Mouse (Mus musculus) CH12.LX (cell line): ENCODE measurements at regions not wholly inside any gene's neighbourhood (a gene's known extent, or its start where the extent isn't known, plus 50 kb on each side); places are given as distances from the start of the nearest gene placed in this dataset.

Experiments
- DNase-seq: peaks from one replicate; pipeline ENCODE4 v3.0.0-alpha.2; 2013; ENCODE audit errors: extremely low read depth
- H3K27ac ChIP-seq: 2 replicates; pipeline ENCODE4 v1.5.1; 2012; ENCODE audit warnings: low read depth, mild to moderate bottlenecking, control low read depth, moderate library complexity; ENCODE audit not compliant: insufficient read depth
- H3K27me3 ChIP-seq: replicated peaks from 2 replicates; pipeline ENCODE3; 2012; ENCODE audit warnings: inconsistent platforms
- H3K36me3 ChIP-seq, 2 experiments: replicated peaks in 1 of 2; 2 replicates each; pipeline versions ENCODE3 to v1.6.1; 2012; ENCODE audit warnings: inconsistent platforms in 1 of 2, low read length in 1 of 2, mild to moderate bottlenecking in 1 of 2, mixed read lengths in 1 of 2, moderate library complexity in 1 of 2; ENCODE audit not compliant: control insufficient read depth in 1 of 2, insufficient read depth in 1 of 2
- H3K4me1 ChIP-seq, 2 experiments: 2 replicates each; pipeline ENCODE4 v1.6.1; 2012; ENCODE audit warnings: inconsistent platforms in 1 of 2, moderate library complexity in 1 of 2; ENCODE audit not compliant: insufficient read depth in 2 of 2, control insufficient read depth in 1 of 2
- H3K4me2 ChIP-seq: 2 replicates; pipeline ENCODE4 v1.6.1; 2012; ENCODE audit warnings: low read depth, mild to moderate bottlenecking, control low read depth; ENCODE audit not compliant: poor library complexity, insufficient read depth, severe bottlenecking
- H3K4me3 ChIP-seq, 3 experiments: fragments of 150-350 bp in 1 of 3; sonication (generic) in 1 of 3; replicated peaks in 1 of 3; 2 replicates each; pipeline versions ENCODE3 to v1.5.1; 2011 to 2012; ENCODE audit warnings: low read depth in 2 of 3, low read length in 2 of 3, mild to moderate bottlenecking in 2 of 3, moderate library complexity in 2 of 3, control low read depth in 1 of 3, improper control_type of control experiment in 1 of 3, inconsistent platforms in 1 of 3, mixed read lengths in 1 of 3; ENCODE audit not compliant: poor library complexity in 1 of 3
- H3K79me2 ChIP-seq: replicated peaks from 2 replicates; pipeline ENCODE4 v1.6.1; 2012; ENCODE audit warnings: mild to moderate bottlenecking, moderate library complexity; ENCODE audit not compliant: control insufficient read depth, poor library complexity, insufficient read depth, severe bottlenecking; ENCODE audit errors: extremely low read depth
- H3K9ac ChIP-seq: 2 replicates; pipeline ENCODE4 v1.6.1; 2012; ENCODE audit warnings: low read depth, mild to moderate bottlenecking, control low read depth, moderate library complexity; ENCODE audit not compliant: insufficient read depth
- H3K9me3 ChIP-seq: replicated peaks from 2 replicates; pipeline ENCODE3; 2012; ENCODE audit warnings: low read length, inconsistent platforms, mixed read lengths
- CTCF ChIP-seq, 2 experiments: IDR thresholded peaks in 1 of 2; conservative IDR thresholded peaks in 1 of 2; 2 replicates each; pipeline ENCODE4 v1.5.1; 2011 to 2012; ENCODE audit warnings: low read depth in 2 of 2, low read length in 2 of 2, improper control_type of control experiment in 1 of 2, inconsistent platforms in 1 of 2, mild to moderate bottlenecking in 1 of 2, moderate library complexity in 1 of 2
- ELF1 ChIP-seq: IDR thresholded peaks from 2 replicates; pipeline ENCODE4 v1.6.1; 2014; ENCODE audit warnings: low read depth, mild to moderate bottlenecking, inconsistent platforms, low read length, improper control_type of control experiment
- ETS1 ChIP-seq: conservative IDR thresholded peaks from 2 replicates; pipeline ENCODE4 v1.6.1; 2012; ENCODE audit warnings: low read depth, mild to moderate bottlenecking, inconsistent platforms, low read length, improper control_type of control experiment, moderate library complexity
- GABPA ChIP-seq: IDR thresholded peaks from 2 replicates; pipeline ENCODE4 v1.6.1; 2012; ENCODE audit warnings: low read depth, low read length, improper control_type of control experiment, inconsistent platforms; ENCODE audit not compliant: insufficient replicate concordance
- HCFC1 ChIP-seq: IDR thresholded peaks from 2 replicates; pipeline ENCODE4 v1.6.1; 2012; ENCODE audit warnings: low read depth, mild to moderate bottlenecking, inconsistent platforms, low read length, improper control_type of control experiment
- IRF4 ChIP-seq: IDR thresholded peaks from 2 replicates; pipeline ENCODE4 v1.6.1; 2014; ENCODE audit warnings: low read depth, mild to moderate bottlenecking, inconsistent platforms, low read length, improper control_type of control experiment
- JUN ChIP-seq: IDR thresholded peaks from 2 replicates; pipeline ENCODE4 v1.6.1; 2011; ENCODE audit warnings: low read depth, mild to moderate bottlenecking, low read length, improper control_type of control experiment, moderate library complexity; ENCODE audit not compliant: insufficient read depth
- JUND ChIP-seq: conservative IDR thresholded peaks from 2 replicates; pipeline ENCODE4 v1.6.1; 2011; ENCODE audit warnings: low read depth, low read length, improper control_type of control experiment
- MAFK ChIP-seq: IDR thresholded peaks from 2 replicates; pipeline ENCODE4 v1.6.1; 2011; ENCODE audit warnings: low read length, improper control_type of control experiment; ENCODE audit not compliant: insufficient replicate concordance
- MAX ChIP-seq: IDR thresholded peaks from 2 replicates; pipeline ENCODE4 v1.6.1; 2011; ENCODE audit warnings: low read length, improper control_type of control experiment
- MAZ ChIP-seq: IDR thresholded peaks from 2 replicates; pipeline ENCODE4 v1.6.1; 2012; ENCODE audit warnings: low read depth, mild to moderate bottlenecking, inconsistent platforms, low read length, improper control_type of control experiment, moderate library complexity
- MEF2A ChIP-seq: IDR thresholded peaks from 2 replicates; pipeline ENCODE4 v1.6.1; 2014; ENCODE audit warnings: low read depth, mild to moderate bottlenecking, inconsistent platforms, low read length, improper control_type of control experiment, borderline replicate concordance
- MYC ChIP-seq: IDR thresholded peaks from 2 replicates; pipeline ENCODE4 v1.6.1; 2011; ENCODE audit warnings: low read depth, mild to moderate bottlenecking, improper control_type of control experiment, low read length
- NELFE ChIP-seq: IDR thresholded peaks from 2 replicates; pipeline ENCODE4 v1.6.1; 2011; ENCODE audit warnings: low read depth, low read length, improper control_type of control experiment
- NRF1 ChIP-seq: IDR thresholded peaks from 2 replicates; pipeline ENCODE4 v1.6.1; 2014; ENCODE audit warnings: low read depth, mild to moderate bottlenecking, inconsistent platforms, low read length, improper control_type of control experiment, moderate library complexity
- PAX5 ChIP-seq: IDR thresholded peaks from 2 replicates; pipeline ENCODE4 v1.6.1; 2012; ENCODE audit warnings: low read length, inconsistent platforms, mixed read lengths
- POLR2AphosphoS2 ChIP-seq: IDR thresholded peaks from 2 replicates; pipeline ENCODE4 v1.6.1; 2011; ENCODE audit warnings: low read depth, low read length, improper control_type of control experiment
- USF1 ChIP-seq: IDR thresholded peaks from 2 replicates; pipeline ENCODE4 v1.6.1; 2014; ENCODE audit warnings: low read depth, mild to moderate bottlenecking, inconsistent platforms, low read length, improper control_type of control experiment
- ZC3H11A ChIP-seq: IDR thresholded peaks from 2 replicates; pipeline ENCODE4 v1.6.1; 2012; ENCODE audit warnings: low read depth, mild to moderate bottlenecking, inconsistent platforms, low read length, improper control_type of control experiment
- ZKSCAN1 ChIP-seq: IDR thresholded peaks from 2 replicates; pipeline ENCODE4 v1.6.1; 2012; ENCODE audit warnings: low read depth, inconsistent platforms, low read length, improper control_type of control experiment, borderline replicate concordance
- ZNF384 ChIP-seq: IDR thresholded peaks from 2 replicates; pipeline ENCODE4 v1.6.1; 2012; ENCODE audit warnings: low read depth, low read length, improper control_type of control experiment, inconsistent platforms
- dilution Hi-C: fragments of 300-500 bp; cut with MboI; formaldehyde crosslinking; loops from 2 replicates; pipeline ENCODE4 v1.14.3; 2020; ENCODE audit warnings: low sequenced_read_pairs; ENCODE audit not compliant: extremely low pct_unique_long_range_greater_than_20kb, extremely low pct_ligation_motif_present
- in situ Hi-C: fragments of 300-500 bp; cut with MboI; formaldehyde crosslinking; loops from 3 replicates; pipeline ENCODE4 v1.14.3; 2019; ENCODE audit warnings: low sequenced_read_pairs, low pct_ligation_motif_present, low pct_unique_long_range_greater_than_20kb, mixed read lengths

DNA sequence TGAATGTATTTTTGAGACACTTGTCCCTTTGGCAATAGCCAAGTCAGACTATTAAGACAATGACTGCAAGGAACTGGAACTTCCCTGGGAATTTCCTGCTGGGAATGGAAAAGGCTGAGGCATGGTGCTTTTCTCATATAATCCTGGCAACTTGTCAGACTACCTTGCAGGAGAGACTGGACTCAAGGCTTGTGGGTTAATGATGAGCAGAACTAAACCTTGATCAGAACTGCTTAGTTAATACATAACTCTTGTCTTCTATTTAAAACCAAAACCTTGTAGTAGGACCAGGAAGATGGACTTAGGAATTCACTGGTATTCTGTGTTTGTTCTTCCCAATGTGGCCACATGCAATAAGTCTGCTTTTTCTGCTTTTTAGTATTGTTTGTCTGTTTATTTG, 579.3 kb upstream of the Plxna2 start:
- no peak for DNase-seq
- no peak for TF ChIP-seq MYC
- TF ChIP-seq ZNF384 = no peak
- no peak for TF ChIP-seq HCFC1
- no peak for TF ChIP-seq GABPA
- no peak for TF ChIP-seq ZKSCAN1
- no peak for TF ChIP-seq JUND
- dilution Hi-C loops = no loop called here

DNA sequence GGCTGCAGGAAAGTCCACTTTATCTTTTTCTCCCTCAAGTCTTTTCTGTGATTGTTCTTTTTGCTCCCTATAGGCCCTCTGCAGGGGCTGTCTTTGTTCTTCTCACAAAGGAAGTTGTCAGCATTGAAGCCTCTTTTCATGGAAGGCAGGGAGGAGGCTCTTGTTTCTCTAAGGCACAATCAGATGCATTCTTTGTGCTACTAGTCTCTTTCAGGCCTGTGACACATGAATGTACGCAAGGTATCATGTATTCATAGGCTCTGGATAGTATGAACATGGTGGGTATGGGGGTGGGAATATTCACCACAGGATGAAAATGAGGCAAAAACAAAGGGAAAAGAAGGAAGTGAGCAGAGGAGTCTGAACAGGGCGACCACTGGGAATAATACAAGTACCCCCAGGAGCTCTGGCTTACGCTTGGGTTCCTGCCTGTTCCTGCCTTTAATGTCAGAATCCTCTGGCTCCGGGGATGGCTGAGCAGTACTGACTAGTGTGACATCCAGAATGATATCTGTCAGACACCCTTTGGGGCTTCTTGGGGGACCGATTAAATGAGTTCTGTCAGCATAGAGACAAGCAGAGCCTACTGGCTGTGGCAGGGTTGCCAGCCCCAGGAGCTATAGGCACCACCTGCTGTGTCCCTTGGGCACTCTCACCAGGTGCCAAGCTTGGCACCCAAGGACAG, 583.7 kb upstream of the Plxna2 start:
- H3K4me3 ChIP-seq = no peak overlapping the region
- DNase-seq = no peak
- no peaks in the 10 kb centered on the region for H3K9me3 ChIP-seq
- no peak for TF ChIP-seq CTCF (conservative IDR thresholded peaks at IDR 0.05 in 1 of 2, IDR thresholded peaks at IDR 0.05 in 1 of 2; ENCODE audit: low read depth in 2 of 2, low read length in 2 of 2)
- TF ChIP-seq MAZ = no peak
- TF ChIP-seq ZC3H11A = no peak
- no peak for TF ChIP-seq JUN
- no peak for TF ChIP-seq GABPA
- TF ChIP-seq ELF1 = no peak
- no peak for TF ChIP-seq MEF2A
- no peak for TF ChIP-seq PAX5
- TF ChIP-seq MYC = no peak
- no peak for TF ChIP-seq IRF4
- TF ChIP-seq ZNF384 = no peak
- no peak for TF ChIP-seq HCFC1
- TF ChIP-seq POLR2AphosphoS2 = no peak
- no peak for TF ChIP-seq MAX
- no peak for TF ChIP-seq ETS1
- no peak for TF ChIP-seq NELFE
- no peak for TF ChIP-seq USF1
- TF ChIP-seq ZKSCAN1 = no peak
- TF ChIP-seq NRF1 = no peak
- TF ChIP-seq MAFK = no peak
- TF ChIP-seq, all 38 proteins: peak for 0
- no peaks in the 10 kb centered on the region for H3K27me3 ChIP-seq
- H3K79me2 ChIP-seq = no peaks in the 10 kb centered on the region
- no peak overlapping the region for H3K9ac ChIP-seq
- H3K4me1 ChIP-seq = no peaks in the 10 kb centered on the region
- H3K36me3 ChIP-seq = no peaks in the 10 kb centered on the region
- dilution Hi-C loops (no loop called here), in situ Hi-C loops (no loop called here)
- no peak overlapping the region for H3K27ac ChIP-seq
- H3K4me2 ChIP-seq = no peak overlapping the region

More for the DNA sequence above, 579.3 kb upstream of the Plxna2 start:
- Histone ChIP-seq H3K27ac (no peak overlapping the region), H3K9me3 (no peaks in the 10 kb centered on the region), H3K36me3 (no peaks in the 10 kb centered on the region), H3K4me2 (no peak overlapping the region), H3K27me3 (no peaks in the 10 kb centered on the region), H3K4me1 (no peaks in the 10 kb centered on the region), H3K79me2 (no peaks in the 10 kb centered on the region), H3K9ac (no peak overlapping the region), H3K4me3 (no peak overlapping the region)
- in situ Hi-C loops = no loop called here
